Mouse (Mus musculus): ENCODE measurements around the gene Zfp57.
A peak's percentile ranks its signal among the peaks of the same experiment; 100 is the strongest.
"Not testable (repeated sequence)": the region's sequence is repeated elsewhere in the genome, so short reads cannot be mapped to it uniquely, and the experiment has no call there.

Zfp57 gene

GRCm38 (mm10) chr17:37000863-37001262 is at the start of gene Zfp57:
Gene Zfp57 (plus strand): TSS chr17:37001163.
- no peak for DNase-seq (ENCODE audit: low spot score)

DNA sequence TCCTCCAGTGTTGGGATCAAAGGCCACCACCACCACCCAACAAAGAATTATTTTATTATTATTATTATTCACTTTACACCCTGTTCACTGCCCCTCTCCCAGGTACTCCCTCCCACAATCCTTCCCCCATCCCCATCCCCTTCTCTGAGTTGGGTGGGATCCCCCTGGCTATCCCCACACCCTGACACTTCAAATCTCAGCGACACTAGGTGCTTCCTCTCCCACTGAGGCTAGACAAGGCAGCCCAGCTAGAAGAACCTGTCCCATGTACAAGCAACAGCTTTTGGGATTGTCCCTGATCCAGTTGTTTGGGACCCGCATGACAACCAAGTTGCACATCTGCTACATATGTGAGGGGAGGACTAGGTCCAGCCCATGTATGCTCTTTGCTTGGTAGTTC is 48.3 kb upstream of the Zfp57 start:
- DNase-seq (ENCODE audit: low spot score) = no peak

- DNase-seq (ENCODE audit: low spot score) = no peak
Observed at GRCm38 (mm10) chr17:36953062-36953461, 47.9 kb upstream of the Zfp57 start.

DNA sequence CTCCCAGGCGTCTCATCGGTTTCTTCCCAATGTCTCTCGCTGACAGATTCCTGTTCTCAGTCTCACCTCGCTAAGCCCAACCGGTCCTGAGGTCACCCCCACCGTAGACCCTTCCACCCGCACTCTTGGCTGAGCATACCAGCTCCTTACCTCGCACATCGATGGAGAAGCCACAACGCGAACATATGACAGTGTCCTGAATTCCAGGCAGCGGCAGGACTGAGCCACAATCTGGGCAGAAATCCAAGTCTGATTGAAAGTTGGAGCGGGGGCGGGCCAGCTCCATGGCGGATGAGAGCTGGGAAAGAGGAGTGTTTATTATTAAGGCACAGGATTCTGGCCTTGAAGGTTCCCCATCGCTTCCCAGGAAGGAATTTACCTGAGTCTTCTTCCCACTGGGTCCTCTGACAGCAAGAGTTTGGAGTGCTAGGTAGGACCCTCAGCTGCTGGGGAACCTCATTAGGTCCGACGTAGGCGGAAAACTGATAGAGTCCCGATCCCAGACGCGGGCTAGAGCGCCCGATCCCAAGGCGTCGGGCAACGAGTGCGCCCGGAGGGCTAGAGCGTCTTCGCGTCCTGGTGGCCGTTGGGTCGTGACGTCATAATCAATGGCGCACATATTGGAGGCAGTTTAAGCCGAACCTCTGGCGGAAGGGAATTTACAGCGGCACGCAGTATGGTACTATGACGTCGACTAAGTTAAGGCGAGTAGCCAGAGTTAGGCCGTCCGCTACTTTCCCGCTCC is 42.8 kb upstream of the Zfp57 start, which contains the start of the genes Znrd1 and Znrd1as:
TSS of gene Znrd1 (minus strand) at position 561 of the 745 bp plus-strand sequence.
TSS of gene Znrd1as (plus strand) at position 594 of the 745 bp plus-strand sequence.
- peak; percentile 90 for DNase-seq (ENCODE audit: low spot score)

- DNase-seq (ENCODE audit: low spot score) = no peak
Observed at GRCm38 (mm10) chr17:36958884-36959283, 42.1 kb upstream of the Zfp57 start.

DNA sequence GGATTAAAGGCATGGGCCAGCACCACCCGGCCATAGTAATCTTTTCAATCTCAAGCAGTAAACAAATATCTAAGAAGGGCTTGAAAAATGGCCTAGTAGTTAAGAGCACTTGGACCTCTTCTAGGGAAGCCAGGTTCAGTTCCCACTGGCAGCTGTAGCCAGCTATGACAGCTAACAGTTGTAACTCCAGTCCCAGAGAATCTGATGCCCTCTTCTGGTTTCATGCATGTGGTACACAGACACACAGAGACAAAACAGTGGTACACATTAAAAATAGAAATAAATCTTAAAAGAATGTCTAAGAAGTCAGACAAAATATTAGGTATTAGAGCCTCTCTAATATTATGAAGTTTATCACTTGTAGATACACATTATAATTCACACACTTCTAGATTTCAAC is 39.8 kb upstream of the Zfp57 start:
- no peak for DNase-seq (ENCODE audit: low spot score)

GRCm38 (mm10) chr17:36966875-36967274 is 34.1 kb upstream of the Zfp57 start:
- no peak for DNase-seq (ENCODE audit: low spot score)

DNA sequence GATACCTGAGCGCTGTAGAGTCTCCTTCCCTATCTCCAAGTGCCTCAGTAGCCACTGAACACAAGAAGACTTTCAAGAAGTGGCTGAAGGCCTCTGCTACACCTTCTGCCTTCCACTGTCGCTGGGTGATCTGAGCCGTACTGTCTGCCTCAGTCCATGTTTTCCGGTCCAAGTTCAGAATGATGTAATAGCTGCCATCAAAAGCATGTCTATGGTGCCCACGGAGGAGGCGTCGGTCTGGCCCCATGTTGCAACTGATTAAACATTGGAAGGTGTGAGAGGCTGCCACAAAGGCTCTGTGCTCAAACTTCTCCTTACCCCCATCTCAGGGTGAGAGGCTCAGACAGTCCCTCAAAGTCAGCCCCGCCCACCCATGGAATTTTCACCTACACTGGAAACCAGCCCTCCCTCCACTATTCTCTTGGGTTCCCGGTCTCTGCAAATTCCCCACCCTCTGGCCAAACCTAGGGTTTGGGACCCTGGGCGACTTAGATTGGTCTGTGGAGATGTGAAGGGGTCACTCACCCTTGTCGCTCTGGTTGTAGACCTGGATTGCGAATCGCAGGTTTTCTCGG is 30.6 kb upstream of the Zfp57 start:
- no peak for DNase-seq (ENCODE audit: low spot score)

GRCm38 (mm10) chr17:36971172-36971850 is 29.7 kb upstream of the Zfp57 start:
- DNase-seq (ENCODE audit: low spot score) = no peak

- DNase-seq (ENCODE audit: low spot score) = no peak
Observed at GRCm38 (mm10) chr17:36972791-36973190, 28.2 kb upstream of the Zfp57 start.

- no peak for DNase-seq (ENCODE audit: low spot score)
Observed at GRCm38 (mm10) chr17:36973271-36973787, 27.6 kb upstream of the Zfp57 start.

GRCm38 (mm10) chr17:36981221-36981813 is 19.6 kb upstream of the Zfp57 start, which contains the start of gene 2410137M14Rik:
Gene 2410137M14Rik (minus strand): TSS chr17:36981237.
- DNase-seq (ENCODE audit: low spot score) = no peak

GRCm38 (mm10) chr17:36981845-36982244 is 19.1 kb upstream of the Zfp57 start:
- no peak for DNase-seq (ENCODE audit: low spot score)

DNA sequence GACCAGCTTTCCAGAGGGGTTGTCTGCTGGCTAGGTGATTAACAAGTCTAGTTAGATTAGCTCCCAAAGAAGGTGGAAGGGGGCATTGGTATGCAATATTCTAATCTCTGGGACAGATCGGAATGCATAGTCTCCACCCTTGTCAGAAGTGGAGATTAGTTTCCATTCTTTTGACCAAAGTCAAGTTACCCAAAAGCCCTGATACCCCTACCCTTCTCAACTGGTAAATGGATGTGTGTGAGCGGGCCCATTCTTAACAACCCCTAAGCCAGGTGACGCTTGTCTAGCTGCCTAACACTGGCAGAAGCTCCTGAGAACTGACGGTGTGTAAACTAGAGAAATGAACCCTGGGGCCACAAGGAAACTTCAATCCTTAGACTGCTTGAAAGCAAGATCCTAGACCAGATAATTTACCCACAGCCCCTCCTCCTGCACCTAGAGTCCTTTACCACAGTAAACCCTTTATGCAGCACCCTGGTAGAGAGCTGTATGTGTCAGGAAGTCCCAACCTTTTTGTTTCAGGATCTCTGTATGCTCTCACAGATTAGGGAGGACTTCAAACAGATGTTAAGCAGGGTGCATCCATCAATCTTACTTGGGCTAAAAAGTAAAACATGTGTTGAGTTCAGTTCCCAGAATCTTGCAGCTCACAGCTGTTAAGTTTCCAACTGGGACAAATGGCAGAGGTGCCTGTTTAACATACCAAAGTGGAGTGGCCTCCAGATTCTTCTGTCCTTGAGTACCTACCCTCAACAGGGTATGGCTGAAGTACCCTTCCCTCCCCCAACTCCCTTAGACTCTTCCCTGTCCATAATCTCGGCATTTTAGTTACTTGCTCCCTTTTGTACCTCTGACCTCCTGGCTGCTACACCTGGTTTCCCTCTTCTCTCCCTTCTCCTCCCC is 18.5 kb upstream of the Zfp57 start:
- no peak for DNase-seq (ENCODE audit: low spot score)

- no peak for DNase-seq (ENCODE audit: low spot score)
Observed at GRCm38 (mm10) chr17:36988475-36988874, 12.5 kb upstream of the Zfp57 start.

- no peak for DNase-seq (ENCODE audit: low spot score)
Observed at GRCm38 (mm10) chr17:36989437-36989836, 11.5 kb upstream of the Zfp57 start, which contains the start of gene H2-M5. Gene H2-M5 (minus strand): TSS chr17:36989537.

- DNase-seq (ENCODE audit: low spot score) = not testable (repeated sequence)
Observed at GRCm38 (mm10) chr17:36990630-36991029, 10.3 kb upstream of the Zfp57 start.

DNA sequence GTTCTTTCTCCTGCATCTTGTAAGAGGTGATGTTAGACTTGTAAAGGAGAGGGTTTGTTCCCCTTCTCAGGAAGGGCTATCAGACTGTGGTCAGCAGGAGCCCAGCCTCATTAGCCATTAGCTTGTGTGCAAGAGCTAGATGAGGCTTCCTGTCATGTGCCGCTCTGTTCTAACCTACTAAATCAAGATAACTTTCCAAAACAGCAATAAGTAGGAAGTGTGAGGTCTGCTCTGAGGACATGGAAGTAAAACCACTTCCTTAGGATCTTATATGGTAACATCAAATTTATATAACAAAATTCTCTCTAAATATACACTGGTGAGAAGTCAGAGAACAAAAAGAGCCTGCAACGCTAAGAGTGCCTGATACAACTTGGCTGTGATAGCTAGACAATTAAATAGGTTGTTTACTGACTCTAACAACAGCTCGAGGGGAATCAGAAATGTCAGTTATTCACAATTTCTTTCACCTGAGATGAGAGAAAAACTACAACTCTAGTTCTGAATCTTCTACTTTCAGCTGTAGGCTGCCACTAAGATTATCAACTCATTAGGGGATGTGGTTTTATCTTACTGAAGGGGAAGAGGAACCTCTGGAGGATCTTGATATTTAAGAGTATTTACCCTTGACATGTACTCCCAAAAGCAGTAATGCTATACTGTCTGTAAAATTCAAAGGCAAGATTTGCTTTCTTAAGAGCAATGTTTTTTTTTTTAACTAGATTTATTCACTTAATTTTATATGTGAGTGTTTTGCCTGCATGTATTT is 8.4 kb upstream of the Zfp57 start:
- DNase-seq (ENCODE audit: low spot score) = no peak

GRCm38 (mm10) chr17:36993770-36994325 is 7.1 kb upstream of the Zfp57 start:
- no peak for DNase-seq (ENCODE audit: low spot score)

- DNase-seq (ENCODE audit: low spot score) = no peak
Observed at GRCm38 (mm10) chr17:36994528-36994927, 6.4 kb upstream of the Zfp57 start.
